Mouse (Mus musculus): ENCODE measurements around the gene Gm49373. TPM values are rescaled to one million over a fixed set of nuclear protein-coding genes. Genes with fewer than 3 reads are reported as not detected.

The Gm49373 gene
- polyA plus RNA-seq, 1 experiment from 2014 or later, result 0.36 TPM

DNA sequence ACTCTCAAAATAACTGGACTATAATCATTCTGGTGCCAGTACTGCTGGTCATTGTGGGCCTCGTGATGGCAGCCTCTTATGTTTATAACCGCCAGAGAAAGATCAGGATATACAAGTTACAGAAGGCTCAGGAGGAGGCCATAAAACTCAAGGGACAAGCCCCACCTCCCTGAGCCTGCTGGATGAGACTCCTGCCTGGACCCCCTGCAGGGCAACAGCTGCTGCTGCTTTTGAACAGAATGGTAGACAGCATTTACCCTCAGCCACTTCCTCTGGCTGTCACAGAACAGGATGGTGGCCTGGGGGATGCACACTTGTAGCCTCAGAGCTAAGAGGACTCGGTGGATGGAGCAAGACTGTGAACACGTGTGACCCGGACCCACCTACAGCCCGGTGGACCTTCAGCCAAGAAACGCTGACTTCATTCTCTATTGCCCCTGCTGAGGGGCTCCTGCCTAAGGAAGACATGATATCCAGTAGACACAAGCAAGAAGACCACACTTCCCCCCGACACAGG lies 45.1 kb downstream of the Gm49373 start:
- 56% methylated on average over 8 of the region's 8 CpGs for WGBS
- ATAC-seq (ENCODE audit: extremely low read depth, insufficient number of reproducible peaks, low FRiP score, low TSS enrichment), result no peak
- H3K9me3 ChIP-seq, result no peaks in the 10 kb centered on the region
- peaks cover 41% of the 10 kb centered on the region for H3K4me1 ChIP-seq
- no peak overlapping the region for H3K4me2 ChIP-seq
- H3K27me3 ChIP-seq (replicated peaks), result peaks cover 63% of the 10 kb centered on the region
- no peaks in the 10 kb centered on the region for H3K36me3 ChIP-seq
- no peak overlapping the region for H3K9ac ChIP-seq
- no peak overlapping the region for H3K4me3 ChIP-seq
- H3K27ac ChIP-seq (replicated peaks), result no peak overlapping the region

DNA sequence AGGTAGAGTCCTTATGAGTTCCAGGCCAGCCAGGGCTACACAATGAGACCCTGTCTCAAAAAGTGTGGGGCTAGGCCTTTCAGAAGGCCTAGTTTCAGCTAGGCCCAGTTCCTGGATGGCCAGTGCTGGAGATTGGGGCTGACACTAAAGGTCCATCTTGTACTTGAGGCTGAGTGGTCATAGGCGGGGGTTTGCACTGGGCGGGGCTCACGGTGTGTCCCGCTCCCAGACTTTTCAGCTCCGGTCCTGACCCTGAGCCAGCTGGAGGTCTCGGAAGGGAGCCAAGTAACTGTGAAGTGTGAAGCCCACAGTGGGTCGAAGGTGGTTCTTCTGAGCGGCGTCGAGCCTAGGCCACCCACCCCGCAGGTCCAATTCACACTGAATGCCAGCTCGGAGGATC lies 46.0 kb downstream of the Gm49373 start:
- no peak overlapping the region for H3K4me3 ChIP-seq
- 74% methylated on average over 12 of the region's 12 CpGs for WGBS
- peaks cover 31% of the 10 kb centered on the region for H3K4me1 ChIP-seq
- H3K9me3 ChIP-seq, result no peaks in the 10 kb centered on the region
- peaks cover 53% of the 10 kb centered on the region for H3K27me3 ChIP-seq (replicated peaks)
- H3K4me2 ChIP-seq, result no peak overlapping the region
- no peak for ATAC-seq (ENCODE audit: extremely low read depth, insufficient number of reproducible peaks, low FRiP score, low TSS enrichment)
- H3K36me3 ChIP-seq, result no peaks in the 10 kb centered on the region
- no peak overlapping the region for H3K9ac ChIP-seq
- H3K27ac ChIP-seq (replicated peaks), result no peak overlapping the region

DNA sequence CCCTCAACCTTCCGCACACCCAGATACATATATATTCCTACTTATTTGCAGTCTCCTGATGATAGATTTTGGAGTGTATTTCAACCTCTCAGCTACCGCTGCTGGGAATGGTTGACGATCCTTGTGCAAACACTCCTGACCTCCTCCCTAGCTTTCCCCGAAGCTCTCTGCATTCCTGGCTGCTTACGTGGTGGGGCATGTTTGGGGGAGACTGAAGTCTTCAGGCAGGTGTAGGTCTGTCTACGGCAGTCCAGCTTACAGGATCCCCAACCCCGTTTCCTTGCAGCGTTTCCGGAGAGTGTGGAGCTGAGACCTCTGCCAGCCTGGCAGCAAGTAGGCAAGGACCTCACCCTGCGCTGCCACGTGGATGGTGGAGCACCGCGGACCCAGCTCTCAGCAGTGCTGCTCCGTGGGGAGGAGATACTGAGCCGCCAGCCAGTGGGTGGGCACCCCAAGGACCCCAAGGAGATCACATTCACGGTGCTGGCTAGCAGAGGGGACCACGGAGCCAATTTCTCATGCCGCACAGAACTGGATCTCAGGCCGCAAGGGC lies 47.6 kb downstream of the Gm49373 start:
- no peak overlapping the region for H3K4me3 ChIP-seq
- H3K36me3 ChIP-seq, result no peaks in the 10 kb centered on the region
- H3K4me1 ChIP-seq, result peaks cover 16% of the 10 kb centered on the region
- WGBS, result 60% methylated on average over 19 of the region's 19 CpGs
- H3K27me3 ChIP-seq (replicated peaks), result peaks cover 45% of the 10 kb centered on the region
- H3K9ac ChIP-seq, result 0 out of 2 replicates have a peak overlapping the region, but pooled peaks have one; percentile 3
- H3K4me2 ChIP-seq, result no peak overlapping the region
- no peak overlapping the region for H3K27ac ChIP-seq (replicated peaks)
- ATAC-seq (ENCODE audit: extremely low read depth, insufficient number of reproducible peaks, low FRiP score, low TSS enrichment), result no peak
- H3K9me3 ChIP-seq, result no peaks in the 10 kb centered on the region

DNA sequence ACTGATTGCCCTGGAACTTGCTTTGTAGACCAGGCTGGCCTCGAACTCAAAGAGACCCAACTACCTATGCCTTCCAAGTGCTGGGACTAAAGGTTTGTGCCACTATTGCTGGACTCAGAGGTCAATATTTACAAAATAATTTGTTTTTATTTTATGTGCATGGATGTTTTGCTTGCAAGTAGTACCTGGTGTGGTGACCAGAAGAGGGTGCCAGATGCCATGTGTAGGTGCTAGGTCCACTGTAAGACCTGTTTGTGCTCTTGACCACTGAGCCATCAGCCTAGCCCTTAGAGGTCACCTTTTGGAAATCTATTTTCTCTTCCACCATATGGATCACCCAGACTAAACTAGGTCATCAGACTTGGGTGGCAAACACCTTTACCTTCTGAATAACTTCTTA lies 50.2 kb downstream of the Gm49373 start:
- ATAC-seq (ENCODE audit: extremely low read depth, insufficient number of reproducible peaks, low FRiP score, low TSS enrichment), result no peak
- H3K4me2 ChIP-seq, result no peak overlapping the region

DNA sequence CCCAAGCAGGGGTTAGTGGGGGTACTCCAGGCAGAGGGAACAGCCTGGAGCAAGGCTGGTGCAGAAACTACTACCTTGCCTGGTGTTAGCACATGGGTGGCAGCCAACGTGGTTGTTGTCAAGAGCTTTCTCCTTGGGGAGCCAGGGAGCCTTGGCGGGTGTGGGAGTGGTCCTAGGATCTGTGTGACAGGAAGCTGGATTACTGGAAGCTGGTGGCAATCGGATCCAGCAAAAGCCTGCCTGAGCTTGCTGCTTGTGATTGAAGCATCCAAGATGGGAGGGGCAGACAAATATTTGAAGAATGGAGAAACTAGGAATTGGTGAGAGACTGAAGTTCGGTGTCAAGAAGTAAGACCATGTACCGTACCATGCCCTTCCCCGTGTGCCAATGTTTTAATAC lies 50.6 kb downstream of the Gm49373 start:
- no peak for ATAC-seq (ENCODE audit: extremely low read depth, insufficient number of reproducible peaks, low FRiP score, low TSS enrichment)
- no peaks in the 10 kb centered on the region for H3K36me3 ChIP-seq
- no peak overlapping the region for H3K27ac ChIP-seq (replicated peaks)
- H3K4me3 ChIP-seq, result no peak overlapping the region
- no peaks in the 10 kb centered on the region for H3K4me1 ChIP-seq
- H3K9ac ChIP-seq, result no peak overlapping the region
- no peak overlapping the region for H3K4me2 ChIP-seq
- 50% methylated on average over 6 of the region's 6 CpGs for WGBS
- H3K27me3 ChIP-seq (replicated peaks), result peaks cover 44% of the 10 kb centered on the region
- no peaks in the 10 kb centered on the region for H3K9me3 ChIP-seq

More for the DNA sequence above, 50.2 kb downstream of the Gm49373 start:
- peaks cover 44% of the 10 kb centered on the region for H3K27me3 ChIP-seq (replicated peaks)
- H3K9me3 ChIP-seq, result no peaks in the 10 kb centered on the region
- H3K36me3 ChIP-seq, result no peaks in the 10 kb centered on the region
- no peaks in the 10 kb centered on the region for H3K4me1 ChIP-seq
- no peak overlapping the region for H3K4me3 ChIP-seq
- WGBS, result 71% methylated on average over 1 of the region's 1 CpGs
- no peak overlapping the region for H3K27ac ChIP-seq (replicated peaks)
- H3K9ac ChIP-seq, result no peak overlapping the region

DNA sequence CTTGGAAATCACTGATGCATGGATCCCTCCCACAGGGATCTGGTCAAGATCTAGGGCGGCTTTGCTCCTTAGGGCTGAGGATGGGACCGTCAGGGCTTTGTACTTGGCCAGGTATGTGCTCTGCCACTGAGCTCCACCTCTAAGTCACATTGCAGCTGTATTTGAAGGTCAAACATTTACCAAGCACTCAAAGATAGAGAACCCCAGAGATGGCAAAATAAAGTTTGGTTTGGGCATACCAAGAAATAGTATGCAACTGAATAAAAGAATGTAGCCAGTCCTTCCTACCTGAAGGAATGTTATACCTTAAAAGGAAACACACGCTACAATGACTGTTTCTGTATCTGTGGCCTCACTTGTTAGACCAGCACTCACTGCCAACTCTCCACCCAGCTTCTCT lies 51.5 kb downstream of the Gm49373 start:
- Histone ChIP-seq H3K9me3 (no peaks in the 10 kb centered on the region), H3K27me3 (replicated peaks) (peaks cover 44% of the 10 kb centered on the region), H3K4me3 (no peak overlapping the region), H3K36me3 (no peaks in the 10 kb centered on the region), H3K4me1 (peaks cover 5% of the 10 kb centered on the region; the same call in 1 of the 2 replicates), H3K4me2 (no peak overlapping the region), H3K27ac (replicated peaks) (no peak overlapping the region), H3K9ac (no peak overlapping the region)
- 73% methylated on average over 3 of the region's 3 CpGs for WGBS
- no peak for ATAC-seq (ENCODE audit: extremely low read depth, insufficient number of reproducible peaks, low FRiP score, low TSS enrichment)

DNA sequence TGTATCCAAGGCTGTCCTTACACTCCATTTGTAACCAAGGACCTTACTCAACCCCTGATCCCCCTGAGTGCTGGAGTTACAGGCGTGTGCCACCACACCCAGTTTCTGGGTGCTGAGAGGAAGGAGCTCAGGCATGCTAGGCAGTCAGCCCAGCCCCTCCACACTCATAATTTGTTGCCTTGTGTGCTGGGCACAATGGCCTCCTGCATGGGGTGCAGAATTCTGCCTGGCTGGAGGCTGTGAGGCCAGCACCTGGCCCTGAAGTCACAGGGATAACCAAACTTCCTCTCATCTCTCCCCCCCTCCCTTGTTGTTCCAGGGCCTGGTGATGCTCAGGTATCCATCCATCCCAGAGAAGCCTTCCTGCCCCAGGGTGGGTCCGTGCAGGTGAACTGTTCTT lies 54.3 kb downstream of the Gm49373 start:
- H3K36me3 ChIP-seq, result no peaks in the 10 kb centered on the region
- no peak overlapping the region for H3K4me3 ChIP-seq
- no peak overlapping the region for H3K9ac ChIP-seq
- no peak for ATAC-seq (ENCODE audit: extremely low read depth, insufficient number of reproducible peaks, low FRiP score, low TSS enrichment)
- H3K27ac ChIP-seq (replicated peaks), result no peak overlapping the region
- H3K9me3 ChIP-seq, result no peaks in the 10 kb centered on the region
- H3K4me2 ChIP-seq, result no peak overlapping the region
- peaks cover 61% of the 10 kb centered on the region for H3K27me3 ChIP-seq (replicated peaks)
- 58% methylated on average over 2 of the region's 2 CpGs for WGBS
- peaks cover 21% of the 10 kb centered on the region for H3K4me1 ChIP-seq

DNA sequence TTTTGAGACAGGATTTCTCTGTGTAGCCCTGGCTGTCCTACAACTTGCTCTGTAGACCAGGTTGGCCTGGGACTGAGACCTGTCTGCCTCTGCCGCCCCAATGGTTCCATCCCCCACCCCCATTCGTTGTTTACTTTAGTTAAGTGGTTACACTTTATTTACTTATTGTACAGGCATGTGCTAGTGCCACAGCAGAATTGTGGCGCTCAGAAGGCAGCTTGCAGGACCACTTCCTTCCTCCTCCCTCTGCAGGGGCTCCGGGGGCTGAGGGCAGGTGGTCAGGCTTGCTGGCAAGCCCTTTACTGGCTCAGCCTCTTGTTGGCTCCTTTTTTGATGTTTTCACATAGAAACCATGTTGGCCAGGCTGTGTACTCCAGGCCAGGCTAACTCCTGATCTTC lies 55.7 kb downstream of the Gm49373 start:
- H3K4me3 ChIP-seq, result peak overlapping the region; percentile 53
- H3K27ac ChIP-seq (replicated peaks), result no peak overlapping the region

DNA sequence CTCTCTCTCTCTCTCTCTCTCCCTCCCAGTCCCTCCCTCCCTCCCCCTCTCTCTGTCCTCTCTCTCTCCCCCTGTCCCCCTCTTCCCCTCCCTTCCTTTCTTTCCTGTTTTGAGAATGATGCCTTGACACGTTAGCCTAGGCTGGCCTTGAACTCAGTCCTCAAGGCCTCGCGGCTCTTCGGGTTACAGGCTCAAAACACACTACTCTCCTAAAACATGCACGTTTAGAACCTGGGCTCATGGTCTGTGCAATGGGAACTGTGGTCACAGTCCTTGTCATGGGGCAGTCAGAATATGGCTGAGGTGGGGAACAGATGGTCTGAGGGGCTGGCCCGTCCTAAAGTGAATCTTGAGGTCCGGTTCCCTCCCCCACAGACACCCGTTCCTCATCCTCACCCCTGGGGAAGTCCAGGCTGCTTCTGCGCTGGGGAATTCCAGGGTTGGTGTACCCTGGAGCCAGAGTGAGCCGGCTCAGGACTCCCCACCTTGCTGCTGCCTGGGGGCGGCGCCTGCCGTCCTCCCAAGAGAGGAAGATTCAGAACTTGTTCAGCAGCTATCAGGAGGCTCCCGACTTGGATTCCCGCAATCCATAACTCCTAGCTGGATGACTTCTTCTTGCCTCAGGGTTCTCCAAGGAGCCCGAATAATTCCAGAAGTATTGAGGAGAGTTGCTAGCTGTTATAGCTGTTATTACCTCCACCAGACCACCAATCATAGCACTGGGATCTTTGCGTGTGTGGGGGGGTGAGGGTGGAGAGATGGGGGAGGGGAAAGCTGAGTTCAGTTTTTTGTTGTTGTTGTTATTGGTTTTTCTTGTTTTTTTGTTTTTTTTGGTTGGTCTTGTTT lies 56.3 kb downstream of the Gm49373 start:
- Histone ChIP-seq H3K4me3 (peak overlapping the region; percentile 53), H3K4me1 (peaks cover 21% of the 10 kb centered on the region), H3K36me3 (no peaks in the 10 kb centered on the region), H3K9ac (peak overlapping the region; percentile 67), H3K27me3 (replicated peaks) (peaks cover 70% of the 10 kb centered on the region), H3K4me2 (peak overlapping the region; percentile 75), H3K9me3 (no peaks in the 10 kb centered on the region), H3K27ac (replicated peaks) (no peak overlapping the region)
- WGBS, result 5% methylated on average over 17 of the region's 17 CpGs
- no peak for ATAC-seq (ENCODE audit: extremely low read depth, insufficient number of reproducible peaks, low FRiP score, low TSS enrichment)

More for the DNA sequence above, 55.7 kb downstream of the Gm49373 start:
- Histone ChIP-seq H3K9me3 (no peaks in the 10 kb centered on the region), H3K4me2 (peak overlapping the region; percentile 75), H3K4me1 (peaks cover 21% of the 10 kb centered on the region), H3K27me3 (replicated peaks) (peaks cover 69% of the 10 kb centered on the region), H3K36me3 (no peaks in the 10 kb centered on the region), H3K9ac (0 out of 2 replicates have a peak overlapping the region, but pooled peaks have one; percentile 28)
- WGBS, result 18% methylated on average over 4 of the region's 4 CpGs
- ATAC-seq (ENCODE audit: extremely low read depth, insufficient number of reproducible peaks, low FRiP score, low TSS enrichment), result no peak

DNA sequence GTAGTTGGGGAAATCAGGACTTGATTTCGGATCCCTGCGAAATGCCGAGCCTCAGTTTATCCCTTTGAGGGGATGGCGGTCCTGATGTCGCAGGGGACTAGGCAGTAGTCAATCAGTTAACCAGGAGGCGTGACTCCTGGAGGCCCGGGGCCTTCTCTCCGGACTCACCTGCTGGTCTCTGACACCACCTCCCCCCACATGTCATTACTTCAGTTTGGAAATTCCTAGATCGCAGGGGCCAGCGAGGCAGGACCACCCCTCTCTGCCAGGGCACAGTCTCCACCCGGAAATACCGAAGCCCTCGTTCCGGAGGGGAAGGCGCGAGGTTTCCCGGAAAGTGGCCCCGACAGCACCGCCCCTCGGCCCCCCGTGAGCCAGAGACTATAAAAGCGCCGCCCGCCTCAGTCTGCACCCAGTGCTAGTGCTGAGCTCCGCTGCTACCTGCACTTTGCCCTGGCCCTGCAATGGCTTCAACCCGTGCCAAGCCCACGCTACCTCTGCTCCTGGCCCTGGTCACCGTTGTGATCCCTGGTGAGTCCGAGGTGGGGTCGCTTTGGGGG lies 57.2 kb downstream of the Gm49373 start, which contains the start of gene Icam1:
Gene Icam1, plus strand, starts transcription at position 415 of the 560 bp plus-strand sequence.
- 1% methylated on average over 30 of the region's 30 CpGs for WGBS
- peak within 1 kb of the TSS; percentile 67 for H3K27ac ChIP-seq (replicated peaks)
- ATAC-seq (ENCODE audit: extremely low read depth, insufficient number of reproducible peaks, low FRiP score, low TSS enrichment), result no peak; the same call in 1 of the 2 replicates
- peak within 1 kb of the TSS; percentile 67 for H3K9ac ChIP-seq
- peak within 1 kb of the TSS; percentile 53 for H3K4me3 ChIP-seq
- H3K9me3 ChIP-seq, result no peaks in the 10 kb centered on the region
- H3K4me2 ChIP-seq, result peak within 1 kb of the TSS; percentile 75
- peaks cover 70% of the 10 kb centered on the region for H3K27me3 ChIP-seq (replicated peaks)
- peaks cover 21% of the 10 kb centered on the region for H3K4me1 ChIP-seq
- no peaks in the 10 kb centered on the region for H3K36me3 ChIP-seq
